Mouse (Mus musculus) stomach, embryonic 14.5 days (tissue): Measurements from ENCODE around the gene Egfem1. TPM values are rescaled to one million over a fixed set of nuclear protein-coding genes. Genes with fewer than 3 reads are reported as not detected.

Experiments used
- ATAC-seq: fragments of 200-750 bp; cut with Nextera tagmentation; 2 replicates; pipeline ENCODE4 v1.8.0; 2017; ENCODE audit warnings: low read depth, moderate TSS enrichment; ENCODE audit not compliant: insufficient number of reproducible peaks, insufficient read depth, low FRiP score
- H3K27ac ChIP-seq: fragments of 300-500 bp; sonication (generic); 2 replicates; pipeline ENCODE4 v1.5.1; 2014; ENCODE audit warnings: mild to moderate bottlenecking, low read length, moderate library complexity, mixed read lengths
- H3K27me3 ChIP-seq: fragments of 300-500 bp; sonication (generic); 2 replicates; pipeline ENCODE4 v1.6.1; 2014; ENCODE audit warnings: low read length, control low read depth, mixed read lengths; ENCODE audit not compliant: control insufficient read depth, insufficient read depth
- H3K36me3 ChIP-seq: fragments of 300-500 bp; sonication (generic); 2 replicates; pipeline ENCODE4 v1.6.1; 2014; ENCODE audit warnings: mild to moderate bottlenecking, control low read depth, low read length, moderate library complexity, mixed read lengths; ENCODE audit not compliant: control insufficient read depth, insufficient read depth
- H3K4me1 ChIP-seq: fragments of 300-500 bp; sonication (generic); 2 replicates; pipeline ENCODE4 v1.6.1; 2014; ENCODE audit warnings: low read length, control low read depth, mixed read lengths; ENCODE audit not compliant: control insufficient read depth, insufficient read depth
- H3K4me2 ChIP-seq: fragments of 300-500 bp; sonication (generic); replicated peaks from 2 replicates; pipeline ENCODE4 v1.6.1; 2014; ENCODE audit warnings: low read depth, low read length, control low read depth
- H3K4me3 ChIP-seq: fragments of 300-500 bp; sonication (generic); 2 replicates; pipeline ENCODE4 v1.5.1; 2014; ENCODE audit warnings: low read depth, low read length, control low read depth
- H3K9ac ChIP-seq: fragments of 300-500 bp; sonication (generic); replicated peaks from 2 replicates; pipeline ENCODE4 v1.6.1; 2014; ENCODE audit warnings: low read depth, mild to moderate bottlenecking, control low read depth, low read length, moderate library complexity, mixed read lengths
- H3K9me3 ChIP-seq: fragments of 300-500 bp; sonication (generic); 2 replicates; pipeline ENCODE4 v1.6.1; 2016; ENCODE audit warnings: low read depth, low read length, control low read depth; ENCODE audit not compliant: control insufficient read depth
- WGBS: fragments of 180-500 bp; shearing (Covaris S2); extraction: QIAGEN DNeasy Blood & Tissue Kit; methylation state at CpG from one replicate; pipeline ENCODE4 v1.1.7; 2014; 5-methylcytosine and 5-hydroxymethylcytosine counted together
- polyA plus RNA-seq: library from polyadenylated mRNA; unstranded; fragments of >200 nt; fragmentation: Nextera tagmentation; extraction: Ambion mirVana; gene quantifications from 2 replicates; pipeline ENCODE4 v1.2.1, GENCODE M21; 2014

Gene Egfem1
- polyA plus RNA-seq, 1 experiment from 2014 or later = 0.41 TPM

DNA sequence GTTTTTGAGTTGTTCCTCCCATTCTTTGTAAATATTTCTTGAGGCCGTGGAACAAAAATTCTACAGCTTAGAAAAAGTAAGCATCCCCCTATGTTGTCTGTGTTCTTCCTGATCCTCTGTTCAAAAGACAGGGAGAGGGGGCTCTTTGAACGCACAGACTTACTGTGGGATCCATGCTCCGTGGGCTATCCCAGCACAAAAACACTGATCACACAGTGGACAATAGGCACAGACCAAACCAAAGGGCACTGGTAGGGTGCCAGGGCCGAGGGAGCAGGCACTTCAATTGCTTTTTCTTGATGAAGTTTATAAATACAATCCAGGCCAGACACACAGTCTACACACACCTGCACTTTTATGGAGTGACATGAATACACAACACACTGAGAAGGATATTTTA is 211.4 kb downstream of the Egfem1 start:
- Histone ChIP-seq H3K36me3 (no peaks in the 10 kb centered on the region), H3K4me3 (no peak overlapping the region), H3K27ac (no peak overlapping the region), H3K9ac (no peak overlapping the region), H3K4me2 (no peak overlapping the region), H3K4me1 (no peaks in the 10 kb centered on the region), H3K9me3 (no peaks in the 10 kb centered on the region), H3K27me3 (no peaks in the 10 kb centered on the region)
- no peak for ATAC-seq
- whole genome bisulfite sequencing = 71% methylated on average over 4 of the region's 4 CpGs

DNA sequence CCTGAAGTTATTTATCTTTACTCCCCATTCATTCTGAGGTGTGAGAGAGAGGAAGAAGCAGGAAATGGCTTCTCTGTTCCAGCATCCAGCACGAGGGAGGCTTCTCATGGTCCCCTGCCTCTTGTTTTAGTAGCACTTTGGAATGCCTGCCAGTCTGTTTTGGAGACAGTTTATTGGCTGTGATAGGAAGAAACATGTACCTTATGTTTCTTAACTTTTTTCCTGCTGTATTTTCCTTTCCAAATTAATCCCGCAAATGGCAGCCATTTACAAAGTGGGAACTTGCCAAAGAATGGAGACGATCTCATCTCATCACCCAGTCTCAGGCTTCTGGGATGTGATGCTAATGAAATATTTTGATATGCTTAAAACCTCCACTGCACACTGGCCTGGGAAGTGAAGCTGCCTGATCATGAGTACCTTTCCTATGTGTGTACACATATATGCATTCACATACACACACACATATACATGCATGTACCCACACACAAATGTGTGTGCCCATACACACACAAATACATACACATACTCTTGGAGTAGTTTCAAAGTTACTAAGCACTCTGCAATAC is 260.5 kb downstream of the Egfem1 start:
- no peak for ATAC-seq
- H3K27ac ChIP-seq = no peak overlapping the region
- H3K4me2 ChIP-seq = no peak overlapping the region
- 61% methylated on average over 3 of the region's 3 CpGs for WGBS
- no peaks in the 10 kb centered on the region for H3K36me3 ChIP-seq
- no peaks in the 10 kb centered on the region for H3K27me3 ChIP-seq
- H3K4me3 ChIP-seq = no peak overlapping the region
- H3K9me3 ChIP-seq = no peaks in the 10 kb centered on the region
- no peak overlapping the region for H3K9ac ChIP-seq
- H3K4me1 ChIP-seq = no peaks in the 10 kb centered on the region

DNA sequence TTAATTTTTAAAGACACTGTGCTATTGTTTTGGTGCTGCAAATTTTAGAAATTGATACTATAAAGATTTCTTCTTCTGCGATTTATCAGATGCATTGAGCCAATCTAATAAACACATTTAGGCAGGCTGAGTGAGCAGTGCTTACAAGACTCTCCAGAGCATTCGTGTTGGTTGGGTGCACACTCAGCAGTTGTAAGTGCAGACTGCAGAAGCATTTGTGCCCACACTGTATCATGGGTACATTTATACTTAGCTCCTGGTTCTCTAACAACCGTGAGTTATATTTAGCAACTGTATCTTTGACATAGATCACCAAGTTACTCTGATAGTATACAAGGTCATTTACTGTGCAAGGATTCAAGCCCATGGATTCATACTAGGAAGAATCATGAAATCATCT is 264.0 kb downstream of the Egfem1 start:
- WGBS = 78% methylated on average over 3 of the region's 3 CpGs

GRCm38 (mm10) chr3:29366907-29367306 is 285.1 kb downstream of the Egfem1 start:
- no peaks in the 10 kb centered on the region for H3K27me3 ChIP-seq
- H3K36me3 ChIP-seq = no peaks in the 10 kb centered on the region
- H3K9ac ChIP-seq = no peak overlapping the region
- H3K9me3 ChIP-seq = no peaks in the 10 kb centered on the region
- WGBS = 57% methylated on average over 8 of the region's 8 CpGs
- ATAC-seq = no peak
- no peaks in the 10 kb centered on the region for H3K4me1 ChIP-seq
- H3K27ac ChIP-seq = no peak overlapping the region
- no peak overlapping the region for H3K4me2 ChIP-seq
- no peak overlapping the region for H3K4me3 ChIP-seq

More for the DNA sequence above, 264.0 kb downstream of the Egfem1 start:
- H3K4me1 ChIP-seq = no peaks in the 10 kb centered on the region
- no peak for ATAC-seq
- no peak overlapping the region for H3K4me2 ChIP-seq
- H3K27ac ChIP-seq = no peak overlapping the region
- no peak overlapping the region for H3K9ac ChIP-seq
- H3K36me3 ChIP-seq = no peaks in the 10 kb centered on the region
- no peaks in the 10 kb centered on the region for H3K9me3 ChIP-seq
- no peak overlapping the region for H3K4me3 ChIP-seq
- H3K27me3 ChIP-seq = no peaks in the 10 kb centered on the region

DNA sequence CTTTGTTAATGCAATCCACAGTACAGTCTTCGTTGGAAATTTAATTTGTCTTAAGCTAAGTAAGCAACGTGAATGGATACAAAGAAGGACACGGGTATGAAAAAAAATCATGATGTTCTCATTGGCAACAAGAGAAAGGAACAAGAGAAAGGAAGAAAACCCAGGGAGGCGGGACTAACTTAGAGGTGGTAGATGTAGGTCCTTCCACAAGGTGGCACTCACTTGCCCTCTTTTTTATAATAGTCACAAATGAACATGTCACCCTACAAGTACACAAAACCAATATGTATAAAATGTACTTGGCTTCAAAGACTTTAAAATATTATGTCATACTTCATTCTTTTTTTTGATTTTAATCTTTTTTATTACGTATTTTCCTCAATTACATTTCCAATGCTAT is 288.7 kb downstream of the Egfem1 start:
- ATAC-seq = no peak
- no peak overlapping the region for H3K4me3 ChIP-seq
- no peaks in the 10 kb centered on the region for H3K4me1 ChIP-seq
- H3K9ac ChIP-seq = no peak overlapping the region
- H3K9me3 ChIP-seq = no peaks in the 10 kb centered on the region
- H3K27ac ChIP-seq = no peak overlapping the region
- WGBS = 65% methylated on average over 5 of the region's 5 CpGs
- no peaks in the 10 kb centered on the region for H3K27me3 ChIP-seq
- H3K4me2 ChIP-seq = no peak overlapping the region
- no peaks in the 10 kb centered on the region for H3K36me3 ChIP-seq

GRCm38 (mm10) chr3:29381255-29381654 is 299.4 kb downstream of the Egfem1 start:
- Histone ChIP-seq H3K4me2 (no peak overlapping the region), H3K4me3 (no peak overlapping the region), H3K9ac (no peak overlapping the region), H3K9me3 (no peaks in the 10 kb centered on the region), H3K36me3 (no peaks in the 10 kb centered on the region), H3K4me1 (no peaks in the 10 kb centered on the region), H3K27ac (0 out of 2 replicates have a peak overlapping the region, but pooled peaks have one; percentile 39), H3K27me3 (no peaks in the 10 kb centered on the region)
- peak; percentile 71; the same call in 1 of the 2 replicates for ATAC-seq
- WGBS = 44% methylated on average over 2 of the region's 2 CpGs

DNA sequence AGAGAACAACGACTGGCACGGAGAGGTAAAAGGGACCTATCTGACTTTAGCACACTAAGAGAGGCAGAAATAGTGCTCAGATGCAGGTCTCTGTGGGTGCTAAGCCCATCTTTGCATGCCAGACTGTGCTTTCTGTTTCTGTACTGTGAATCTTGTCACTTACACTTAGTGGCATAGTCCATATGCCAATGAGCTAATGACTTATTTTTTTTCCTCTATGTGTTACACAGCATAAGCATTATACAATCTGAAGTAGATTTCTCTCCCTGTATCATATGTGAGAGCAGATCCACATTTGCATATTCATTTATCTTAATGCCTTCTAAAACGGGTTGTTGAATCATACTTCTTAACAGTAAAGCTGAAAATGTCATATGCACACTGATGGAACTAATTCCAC is 317.2 kb downstream of the Egfem1 start:
- Histone ChIP-seq H3K4me2 (no peak overlapping the region), H3K36me3 (no peaks in the 10 kb centered on the region), H3K4me1 (no peaks in the 10 kb centered on the region), H3K9ac (no peak overlapping the region), H3K4me3 (no peak overlapping the region), H3K27me3 (no peaks in the 10 kb centered on the region), H3K9me3 (no peaks in the 10 kb centered on the region), H3K27ac (no peak overlapping the region)
- WGBS = 79% methylated on average over 3 of the region's 3 CpGs
- ATAC-seq = no peak

GRCm38 (mm10) chr3:29421634-29422033 is 339.8 kb downstream of the Egfem1 start:
- no peaks in the 10 kb centered on the region for H3K4me1 ChIP-seq
- 92% methylated on average over 2 of the region's 2 CpGs for WGBS

More at GRCm38 (mm10) chr3:29421634-29422033, 339.8 kb downstream of the Egfem1 start:
- H3K4me2 ChIP-seq = no peak overlapping the region
- no peaks in the 10 kb centered on the region for H3K36me3 ChIP-seq
- H3K27me3 ChIP-seq = no peaks in the 10 kb centered on the region
- H3K9me3 ChIP-seq = no peaks in the 10 kb centered on the region
- no peak for ATAC-seq
- no peak overlapping the region for H3K27ac ChIP-seq
- no peak overlapping the region for H3K4me3 ChIP-seq
- no peak overlapping the region for H3K9ac ChIP-seq
